Mouse (Mus musculus) brain, embryonic 18.5 days (tissue): ENCODE measurements around the gene Irgm1.
"Not testable (repeated sequence)": the region's sequence is repeated elsewhere in the genome, so short reads cannot be mapped to it uniquely, and the experiment has no call there.

Source experiments
- DNase-seq: peaks from one replicate; pipeline ENCODE4 v3.0.0-alpha.2; 2012; ENCODE audit warnings: low read depth, low spot score

Irgm1 gene

DNA sequence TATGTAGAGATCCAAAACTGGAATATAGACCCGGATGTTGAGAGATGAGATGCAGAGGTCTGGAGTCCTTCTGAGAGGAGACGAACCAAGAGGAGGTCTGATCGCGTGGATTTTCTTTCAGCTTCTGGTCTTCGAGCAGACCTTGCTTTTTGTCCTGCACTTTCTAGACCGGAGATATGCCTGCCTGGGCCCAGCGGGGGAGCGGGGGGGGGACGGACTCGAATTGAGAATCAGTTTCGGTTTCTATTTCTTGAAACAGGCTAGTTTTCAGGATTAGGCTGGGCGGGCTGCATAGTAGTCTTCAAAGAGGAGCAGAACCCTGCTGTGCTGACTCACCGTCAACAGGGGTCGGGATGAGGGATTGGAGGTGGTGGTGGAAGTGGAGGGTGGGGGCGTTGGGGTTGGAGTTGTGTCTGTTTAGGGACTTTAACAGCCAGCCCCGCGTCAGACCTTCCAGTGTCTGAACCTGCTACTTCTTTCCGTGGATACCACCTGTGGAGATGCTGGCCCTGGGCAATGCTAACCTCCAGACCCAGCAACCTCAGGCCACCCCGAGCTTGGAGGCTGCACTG is at the start of gene Irgm1:
TSS of gene Irgm1 (minus strand) at position 483 of the 572 bp plus-strand sequence.
- no peak for DNase-seq

DNA sequence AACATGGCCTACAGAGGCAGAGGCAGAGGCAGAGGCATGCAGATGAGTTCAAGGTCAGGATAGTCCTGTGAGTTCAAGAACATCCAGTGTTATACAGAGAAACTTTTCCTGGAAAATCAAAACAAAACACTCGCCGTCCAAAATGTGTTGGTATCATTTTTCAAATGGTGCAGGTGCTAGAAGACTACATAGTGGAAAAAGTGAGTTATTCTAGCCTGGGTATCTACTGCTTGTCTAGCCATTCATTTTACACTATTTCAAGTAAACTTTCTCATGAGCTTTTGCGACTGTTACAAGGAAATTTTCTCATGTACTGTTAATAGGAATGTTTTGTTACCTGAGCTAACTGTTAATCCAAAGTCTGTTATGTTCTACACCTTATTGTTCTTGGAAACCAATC is 46.9 kb upstream of the Irgm1 start:
- DNase-seq, result no peak

- no peak for DNase-seq
Observed at GRCm38 (mm10) chr11:48913611-48914010, 42.1 kb upstream of the Irgm1 start.

DNA sequence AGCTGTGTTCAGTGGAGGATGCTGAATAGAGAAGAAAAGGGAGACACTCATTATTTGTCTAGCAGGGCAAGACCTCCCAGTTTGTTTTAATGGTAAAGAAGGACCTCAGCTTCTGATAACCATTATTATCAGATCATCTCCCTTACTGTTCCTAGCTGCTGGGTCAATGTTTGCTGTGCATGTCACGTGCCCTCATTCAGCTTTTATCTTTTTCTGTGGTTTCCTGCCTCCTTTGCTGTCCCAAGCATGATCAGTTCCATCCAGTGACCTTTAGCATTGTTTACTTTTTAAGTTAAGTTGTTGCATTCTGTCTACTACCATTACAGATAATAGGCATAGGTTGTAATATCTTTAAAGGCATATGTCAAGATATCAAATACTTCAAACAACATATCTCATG is 37.0 kb upstream of the Irgm1 start:
- DNase-seq, result no peak

DNA sequence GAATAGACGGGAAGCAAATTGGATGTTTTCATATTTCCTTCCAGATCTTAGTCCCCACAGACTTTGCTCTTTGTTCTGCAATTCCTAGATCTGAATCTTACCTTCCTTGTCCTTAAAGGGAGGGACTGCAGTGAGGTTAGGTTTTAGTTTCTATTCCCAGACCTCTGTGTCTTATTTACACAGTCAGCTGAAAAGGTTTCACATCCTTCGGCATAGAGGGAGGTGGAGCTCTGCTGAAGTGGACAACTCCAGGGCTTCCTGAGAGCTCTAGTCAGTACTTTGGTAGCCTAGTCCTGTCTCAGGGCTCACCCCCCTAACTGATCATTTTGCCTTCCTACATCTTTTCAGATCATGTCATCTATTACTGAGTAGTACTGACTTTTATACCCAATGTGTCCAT is 30.5 kb upstream of the Irgm1 start, which contains the start of gene Gm5431:
TSS of gene Gm5431 (minus strand) at position 194 of the 400 bp plus-strand sequence.
- no peak for DNase-seq

DNA sequence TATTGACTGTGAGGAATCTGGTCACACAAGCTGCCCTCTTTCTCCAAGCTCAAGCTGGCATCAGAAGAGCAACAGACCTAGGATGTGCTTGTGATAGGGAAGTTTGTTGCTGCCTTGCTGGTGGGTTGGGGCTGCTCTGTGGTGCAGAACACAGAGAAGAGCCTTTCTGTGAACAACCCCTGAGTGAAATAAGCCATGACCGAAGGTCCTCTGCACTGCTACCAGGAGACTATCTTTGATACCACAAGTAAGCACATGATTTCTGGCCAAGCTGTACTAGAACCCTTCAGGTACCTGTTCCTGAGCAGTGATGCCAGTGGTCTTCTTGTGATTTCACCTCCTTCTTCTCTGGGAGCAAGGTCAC is 30.1 kb upstream of the Irgm1 start:
- not testable (repeated sequence) for DNase-seq

DNA sequence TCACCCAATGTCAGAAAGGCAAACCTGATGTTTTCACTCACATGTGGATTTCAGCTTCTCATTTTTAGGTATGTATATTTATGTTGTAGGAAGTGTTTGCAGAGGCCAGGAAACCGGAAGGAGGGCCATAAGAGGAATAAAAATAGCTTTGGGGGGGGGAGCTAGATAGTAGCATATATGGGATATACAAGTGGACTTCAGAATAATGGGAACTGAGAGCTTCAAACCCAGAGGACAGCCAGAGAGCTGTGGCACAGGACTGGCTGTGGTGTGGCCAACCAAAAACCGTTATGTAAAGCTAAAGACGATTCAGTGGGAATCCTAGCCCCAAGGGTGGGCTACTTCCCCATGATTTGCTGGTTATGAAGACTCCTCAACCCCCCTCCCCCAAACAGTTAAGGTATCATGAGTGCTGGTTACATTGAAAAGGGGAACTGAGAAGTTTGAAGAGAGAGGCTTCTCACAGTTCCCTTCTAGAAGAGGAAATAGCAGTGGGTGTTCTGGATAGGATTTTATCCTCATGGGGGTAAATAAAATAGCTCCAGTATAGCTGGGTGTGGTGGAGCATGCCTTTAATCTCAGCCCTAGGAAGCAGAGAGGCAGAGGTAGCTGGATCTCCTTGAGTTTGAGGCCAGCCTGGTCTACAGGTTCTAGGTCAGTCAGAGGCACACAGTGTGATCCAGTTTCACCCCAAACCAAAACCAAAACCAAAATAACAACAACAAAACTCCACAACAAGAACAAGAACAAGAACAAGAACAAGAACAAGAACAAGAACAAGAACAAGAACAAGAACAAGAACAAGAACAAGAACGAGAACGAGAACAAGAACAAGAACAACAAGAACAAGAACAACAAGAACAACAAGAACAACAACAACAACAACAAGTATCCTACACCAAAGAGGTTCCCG is 29.4 kb upstream of the Irgm1 start:
- DNase-seq, result not testable (repeated sequence)

- no peak for DNase-seq
Observed at GRCm38 (mm10) chr11:48898812-48899431, 27.4 kb upstream of the Irgm1 start.

- no peak for DNase-seq
Observed at GRCm38 (mm10) chr11:48876680-48877079, 5.2 kb upstream of the Irgm1 start.

DNA sequence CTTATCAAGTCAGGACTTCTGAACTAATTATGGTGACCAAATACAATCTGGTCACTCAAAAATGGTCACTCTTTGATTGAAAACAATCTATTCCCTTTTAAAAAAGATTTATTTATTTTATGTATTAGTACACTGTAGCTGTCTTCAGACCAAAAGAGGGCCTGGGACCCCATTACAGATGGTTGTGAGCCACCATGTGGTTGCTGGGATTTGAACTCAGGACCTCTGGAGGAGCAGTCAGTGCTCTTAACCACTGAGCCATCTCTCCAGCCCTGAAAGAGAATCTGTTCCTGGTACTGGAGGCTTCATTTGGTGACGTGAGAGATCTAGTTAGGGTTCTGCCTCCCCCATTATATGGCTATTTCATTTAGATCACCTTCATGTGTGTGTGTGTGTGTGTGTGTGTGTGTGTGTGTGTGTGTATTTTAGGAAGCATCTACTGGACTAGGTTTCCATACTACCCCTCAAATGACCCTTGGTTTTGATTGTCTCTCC is 3.9 kb upstream of the Irgm1 start:
- DNase-seq, result not testable (repeated sequence)

DNA sequence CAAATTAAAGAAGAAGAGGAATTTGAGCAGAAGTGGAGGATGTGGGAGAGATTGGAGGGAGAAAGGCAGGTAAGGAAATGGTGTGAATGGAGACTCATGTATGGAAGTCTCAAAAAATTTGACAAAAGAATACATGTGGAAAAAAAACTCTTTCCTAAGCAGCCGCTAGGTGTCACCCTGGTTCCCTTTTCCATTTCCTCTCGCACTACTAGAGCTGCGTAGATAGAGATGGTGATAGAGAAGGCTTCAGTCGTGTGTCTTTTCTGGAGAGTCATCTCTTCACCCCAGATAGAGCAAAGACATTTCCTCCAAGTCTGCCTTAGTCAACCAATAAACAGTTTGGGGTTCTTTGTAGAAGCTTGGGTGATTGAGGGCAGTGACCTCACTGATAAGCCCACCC is 3.0 kb upstream of the Irgm1 start:
- DNase-seq, result no peak

- DNase-seq, result no peak
Observed at GRCm38 (mm10) chr11:48873591-48874290, 2.3 kb upstream of the Irgm1 start.

GRCm38 (mm10) chr11:48872695-48873300 is 1.3 kb upstream of the Irgm1 start:
- DNase-seq, result no peak

- DNase-seq, result no peak
Observed at GRCm38 (mm10) chr11:48871817-48872541, 496 bp upstream of the Irgm1 start.

GRCm38 (mm10) chr11:48870781-48871180 is 702 bp downstream of the Irgm1 start:
- no peak for DNase-seq

GRCm38 (mm10) chr11:48869380-48870110 is 1.9 kb downstream of the Irgm1 start:
- no peak for DNase-seq

- DNase-seq, result no peak
Observed at GRCm38 (mm10) chr11:48866481-48866880, 5.0 kb downstream of the Irgm1 start.

GRCm38 (mm10) chr11:48863808-48864207 is 7.7 kb downstream of the Irgm1 start:
- DNase-seq, result no peak

- no peak for DNase-seq
Observed at GRCm38 (mm10) chr11:48862784-48863319, 8.6 kb downstream of the Irgm1 start.

- no peak for DNase-seq
Observed at GRCm38 (mm10) chr11:48859014-48859413, 12.5 kb downstream of the Irgm1 start.
